Mouse (Mus musculus) neural tube, embryonic 11.5 days (tissue): ENCODE measurements around the gene Sox1. TPM values are rescaled to one million over a fixed set of nuclear protein-coding genes. Genes with fewer than 3 reads are reported as not detected.

ENCODE experiments used
- ATAC-seq: fragments of 200-750 bp; cut with Nextera tagmentation; 2 replicates; pipeline ENCODE4 v1.8.0; 2017; ENCODE audit warnings: moderate number of reproducible peaks, mild to moderate bottlenecking, moderate TSS enrichment, moderate library complexity; ENCODE audit not compliant: insufficient read depth, low FRiP score, low TSS enrichment
- DNase-seq: peaks from one replicate; pipeline ENCODE4 v3.0.0-alpha.2; 2015; ENCODE audit warnings: low spot score
- H3K27ac ChIP-seq: fragments of 300-500 bp; sonication (generic); 2 replicates; pipeline ENCODE4 v1.5.1; 2014; ENCODE audit warnings: low read depth, mild to moderate bottlenecking, low read length
- H3K27me3 ChIP-seq: fragments of 300-500 bp; sonication (generic); 2 replicates; pipeline ENCODE4 v1.6.1; 2014; ENCODE audit warnings: mild to moderate bottlenecking, low read length, mixed read lengths; ENCODE audit not compliant: control insufficient read depth, insufficient read depth
- H3K36me3 ChIP-seq: fragments of 300-500 bp; sonication (generic); 2 replicates; pipeline ENCODE4 v1.6.1; 2014; ENCODE audit warnings: mild to moderate bottlenecking, low read length, moderate library complexity, mixed read lengths; ENCODE audit not compliant: control insufficient read depth, insufficient read depth
- H3K4me1 ChIP-seq: fragments of 300-500 bp; sonication (generic); 2 replicates; pipeline ENCODE4 v1.6.1; 2014; ENCODE audit warnings: low read length, mixed read lengths; ENCODE audit not compliant: control insufficient read depth, insufficient read depth
- H3K4me2 ChIP-seq: fragments of 300-500 bp; sonication (generic); 2 replicates; pipeline ENCODE4 v1.6.1; 2014; ENCODE audit warnings: low read depth, mild to moderate bottlenecking, moderate library complexity
- H3K4me3 ChIP-seq: fragments of 300-500 bp; sonication (generic); 2 replicates; pipeline ENCODE4 v1.5.1; 2014; ENCODE audit warnings: low read depth, low read length
- H3K9ac ChIP-seq: fragments of 300-500 bp; sonication (generic); 2 replicates; pipeline ENCODE4 v1.6.1; 2014; ENCODE audit warnings: mild to moderate bottlenecking, low read length
- H3K9me3 ChIP-seq: fragments of 300-500 bp; sonication (generic); 2 replicates; pipeline ENCODE4 v1.6.1; 2016; ENCODE audit warnings: low read length; ENCODE audit not compliant: control insufficient read depth
- WGBS: fragments of 180-500 bp; shearing (Covaris S2); extraction: QIAGEN DNeasy Blood & Tissue Kit; methylation state at CpG from one replicate; pipeline ENCODE4 v1.1.7; 2014; 5-methylcytosine and 5-hydroxymethylcytosine counted together
- polyA plus RNA-seq: library from polyadenylated mRNA; unstranded; fragments of >200 nt; fragmentation: Nextera tagmentation; extraction: Ambion mirVana; gene quantifications from 2 replicates; pipeline ENCODE4 v1.2.1, GENCODE M21; 2014

Gene Sox1
- polyA plus RNA-seq: 1.9 and 2.2 TPM in 2 replicates

DNA sequence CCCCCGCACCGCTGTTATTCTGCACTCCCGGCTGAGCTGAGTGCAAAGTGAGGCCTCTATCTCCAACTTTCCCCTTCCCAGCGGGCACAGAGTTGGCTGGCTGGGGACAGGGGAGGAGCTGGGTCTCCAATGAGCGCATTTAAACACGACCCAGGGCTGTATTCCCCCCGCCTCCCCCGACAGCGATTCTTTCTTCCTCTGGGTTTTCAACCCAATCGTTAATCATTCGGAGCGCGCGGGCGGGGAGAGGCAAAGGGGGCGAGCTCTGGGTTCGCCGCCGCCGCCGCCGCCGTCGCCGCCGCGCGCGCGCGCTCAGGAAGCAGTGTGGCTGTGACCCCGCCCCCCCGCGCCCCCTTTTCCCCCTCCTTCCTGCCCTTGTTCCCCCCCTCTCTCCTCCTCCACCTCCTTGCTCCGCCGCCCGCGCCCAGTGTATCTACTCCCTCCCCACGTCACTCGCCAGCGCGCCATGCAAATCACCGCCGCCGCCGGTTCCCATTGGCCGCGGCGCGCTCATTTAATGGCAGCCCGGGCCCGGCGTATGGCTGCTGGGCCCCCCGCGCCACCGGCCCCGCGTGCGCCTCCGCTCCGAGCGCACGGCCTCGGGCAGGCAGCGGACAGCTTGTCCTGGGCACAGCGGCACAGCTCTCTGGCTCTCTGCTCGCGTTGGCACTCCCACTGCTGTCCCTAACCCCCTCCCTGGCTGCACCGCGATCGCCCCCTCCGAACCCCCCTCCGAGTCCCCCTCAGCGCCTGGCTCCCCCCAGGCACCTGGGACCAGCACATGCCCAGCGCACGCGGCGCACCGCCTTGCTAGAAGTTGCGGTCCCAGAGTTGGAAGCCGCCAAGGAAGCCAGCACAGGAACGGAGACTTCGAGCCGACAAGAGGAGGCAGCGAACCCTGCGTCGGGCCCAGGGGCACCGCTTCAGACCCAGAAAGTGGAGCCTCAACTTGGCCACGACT, at the start of gene Sox1:
Gene Sox1, plus strand, starts transcription at position 225 of the 961 bp plus-strand sequence.
- peaks cover 12% of the 10 kb centered on the region for H3K4me1 ChIP-seq
- H3K36me3 ChIP-seq: no peaks in the 10 kb centered on the region
- H3K4me2 ChIP-seq: peak within 1 kb of the TSS; percentile 67
- peaks cover 84% of the 10 kb centered on the region for H3K27me3 ChIP-seq
- DNase-seq (peak; percentile 93), ATAC-seq (peak; percentile 84)
- peak within 1 kb of the TSS; percentile 84 for H3K9ac ChIP-seq
- no peaks in the 10 kb centered on the region for H3K9me3 ChIP-seq
- WGBS: under 1% methylated on average over 74 of the region's 89 CpGs
- peak within 1 kb of the TSS; percentile 67 for H3K4me3 ChIP-seq
- H3K27ac ChIP-seq: peak within 1 kb of the TSS; percentile 83

DNA sequence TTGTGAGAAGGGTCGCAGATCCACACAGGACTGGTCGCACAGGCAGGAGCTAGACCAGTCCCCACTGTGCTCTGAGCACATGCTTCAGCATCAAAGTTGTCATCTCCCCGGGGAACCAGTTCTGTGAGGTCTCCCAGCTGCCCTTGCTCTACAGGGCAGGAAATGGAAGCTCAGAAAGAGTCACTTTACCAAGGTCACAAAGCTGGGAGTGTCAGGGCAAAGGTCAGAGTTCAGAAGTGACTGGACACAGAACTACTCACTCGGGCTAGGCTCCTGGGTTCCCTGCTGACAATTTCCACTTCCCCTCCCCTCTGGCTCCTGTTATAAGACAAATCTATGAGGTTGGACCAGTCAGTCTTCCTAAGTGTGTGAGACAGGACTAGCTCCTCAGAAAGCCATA, 49.2 kb upstream of the Sox1 start:
- no peak for ATAC-seq
- Histone ChIP-seq H3K4me1 (no peaks in the 10 kb centered on the region), H3K9ac (no peak overlapping the region), H3K4me3 (no peak overlapping the region), H3K36me3 (no peaks in the 10 kb centered on the region), H3K4me2 (no peak overlapping the region), H3K27ac (no peak overlapping the region), H3K27me3 (no peaks in the 10 kb centered on the region), H3K9me3 (no peaks in the 10 kb centered on the region)
- WGBS: 64% methylated on average over 4 of the region's 4 CpGs
- DNase-seq: no peak

DNA sequence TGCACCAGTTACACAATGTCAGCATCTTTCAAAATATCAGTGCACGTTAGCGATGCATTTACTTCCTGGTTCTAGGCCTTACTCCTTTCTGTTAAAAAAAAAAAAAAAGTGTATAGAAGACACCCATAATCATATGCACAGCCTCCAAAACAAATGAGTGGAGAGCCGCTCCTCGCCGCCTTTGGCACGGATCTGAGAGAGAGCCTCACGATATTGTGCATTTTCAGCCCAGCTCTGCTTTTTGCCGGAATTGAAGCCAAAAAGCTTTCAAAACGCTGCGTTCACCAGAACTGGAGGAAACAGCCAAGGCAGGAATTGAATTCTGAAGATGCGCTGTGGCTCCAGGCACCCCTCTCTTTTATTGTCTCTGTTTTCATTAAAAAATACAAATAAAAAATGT, 48.2 kb upstream of the Sox1 start:
- Histone ChIP-seq H3K4me3 (no peak overlapping the region), H3K4me2 (no peak overlapping the region), H3K36me3 (no peaks in the 10 kb centered on the region), H3K9me3 (no peaks in the 10 kb centered on the region), H3K27ac (no peak overlapping the region), H3K27me3 (no peaks in the 10 kb centered on the region), H3K9ac (no peak overlapping the region), H3K4me1 (no peaks in the 10 kb centered on the region)
- 92% methylated on average over 11 of the region's 11 CpGs for WGBS
- ATAC-seq (no peak), DNase-seq (no peak)

DNA sequence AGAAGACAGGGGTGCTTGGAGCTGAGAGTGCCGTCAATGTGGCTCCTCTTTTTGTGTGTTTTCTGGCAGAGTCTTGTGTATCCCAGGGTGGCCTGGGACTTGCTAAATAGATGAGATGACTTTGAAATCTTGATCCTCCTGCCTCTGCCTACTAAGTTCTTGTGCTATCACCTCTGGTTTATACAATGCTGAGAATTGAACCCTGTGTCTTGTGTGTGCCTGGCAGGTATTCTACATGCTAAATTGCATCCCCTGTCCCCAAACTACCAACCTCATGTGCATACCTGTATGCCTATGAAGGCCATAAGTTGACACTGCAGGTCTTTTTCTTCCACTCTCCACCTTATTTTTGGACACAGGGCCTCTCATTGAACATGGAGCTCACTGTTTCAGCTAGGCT, 46.8 kb upstream of the Sox1 start:
- Histone ChIP-seq H3K27me3 (no peaks in the 10 kb centered on the region), H3K27ac (no peak overlapping the region), H3K4me1 (no peaks in the 10 kb centered on the region), H3K9ac (no peak overlapping the region), H3K4me2 (no peak overlapping the region), H3K36me3 (no peaks in the 10 kb centered on the region), H3K4me3 (no peak overlapping the region), H3K9me3 (no peaks in the 10 kb centered on the region)
- no peak for DNase-seq
- WGBS: 58% methylated on average over 1 of the region's 1 CpGs
- ATAC-seq: no peak

DNA sequence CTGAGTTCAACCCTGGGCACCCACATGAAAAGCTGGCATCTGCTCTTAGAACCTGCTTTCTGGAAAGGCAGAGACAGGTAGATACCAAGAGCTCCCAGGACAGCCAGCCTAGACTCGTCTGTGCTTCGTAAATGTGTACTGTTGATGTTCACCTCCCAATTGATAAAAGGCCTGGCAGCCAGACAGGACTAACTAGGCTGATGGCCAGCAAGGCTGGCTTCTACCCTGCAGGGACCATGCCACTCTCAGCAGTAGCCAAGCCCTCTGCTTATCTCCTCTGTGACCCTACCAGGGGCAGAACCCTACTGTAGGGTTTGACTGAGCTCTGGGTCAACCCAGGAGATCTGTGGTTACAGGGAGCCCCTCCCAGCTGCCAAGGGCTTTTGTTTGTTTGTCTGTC, 45.5 kb upstream of the Sox1 start:
- Histone ChIP-seq H3K4me3 (no peak overlapping the region), H3K36me3 (no peaks in the 10 kb centered on the region), H3K27me3 (no peaks in the 10 kb centered on the region), H3K9ac (no peak overlapping the region), H3K27ac (no peak overlapping the region), H3K9me3 (no peaks in the 10 kb centered on the region), H3K4me1 (no peaks in the 10 kb centered on the region), H3K4me2 (no peak overlapping the region)
- no peak for ATAC-seq
- 78% methylated on average over 2 of the region's 2 CpGs for WGBS
- no peak for DNase-seq

DNA sequence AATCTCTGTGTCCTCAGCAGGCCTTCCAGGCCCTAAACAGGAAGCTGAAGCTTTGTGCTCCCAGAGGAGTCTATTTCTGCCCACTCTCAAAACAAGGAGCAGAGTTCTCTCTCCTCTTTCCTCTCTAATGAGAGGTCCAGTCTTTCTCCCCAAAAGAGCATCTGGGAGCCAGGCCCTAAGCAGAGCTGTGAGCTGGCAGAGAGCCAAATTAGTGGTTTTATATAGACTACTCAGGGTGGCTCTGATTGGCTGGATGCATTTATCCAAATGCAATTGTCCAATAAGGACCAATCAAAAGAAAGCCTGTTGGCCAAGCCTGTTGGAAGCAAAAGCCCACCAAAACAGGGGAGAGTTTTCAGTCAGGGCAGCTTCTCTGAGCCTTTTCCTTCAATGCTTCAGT, 44.0 kb upstream of the Sox1 start:
- H3K4me2 ChIP-seq: no peak overlapping the region
- no peak for DNase-seq

DNA sequence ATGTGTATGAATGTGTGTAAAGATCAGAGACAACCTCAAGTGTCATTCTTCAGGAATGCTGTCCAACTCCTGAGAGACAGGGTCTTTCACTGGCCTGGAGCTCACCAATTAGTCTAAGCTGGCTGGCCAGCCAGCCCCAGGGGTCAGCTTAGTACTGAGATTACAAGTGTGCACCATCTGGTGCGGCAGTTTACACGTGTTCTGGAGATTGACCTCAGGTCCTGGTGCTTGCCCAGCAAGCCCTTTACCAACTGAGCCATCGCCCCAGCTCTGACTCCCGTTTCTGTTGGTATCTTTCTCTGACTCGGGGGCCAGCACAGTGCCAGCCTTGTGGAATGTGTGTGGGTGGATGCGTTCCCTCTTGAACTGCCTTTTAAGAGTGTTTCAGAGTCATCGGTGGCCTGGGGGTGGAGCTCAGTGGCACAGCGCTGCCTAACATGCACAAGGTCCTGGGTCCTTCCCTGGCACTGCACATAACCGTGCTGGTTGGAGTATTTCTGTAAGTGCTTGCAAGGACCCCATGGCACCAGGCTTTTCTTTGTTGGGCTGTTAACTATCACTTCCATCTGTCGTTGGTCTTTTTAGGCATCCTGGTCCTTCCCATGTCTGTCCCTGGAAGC, 40.6 kb upstream of the Sox1 start:
- ATAC-seq: no peak
- no peak overlapping the region for H3K4me3 ChIP-seq

More for the DNA sequence above, 44.0 kb upstream of the Sox1 start:
- ATAC-seq: no peak
- Histone ChIP-seq H3K4me3 (no peak overlapping the region), H3K36me3 (no peaks in the 10 kb centered on the region), H3K27me3 (no peaks in the 10 kb centered on the region), H3K4me1 (no peaks in the 10 kb centered on the region), H3K27ac (no peak overlapping the region), H3K9ac (no peak overlapping the region), H3K9me3 (no peaks in the 10 kb centered on the region)

DNA sequence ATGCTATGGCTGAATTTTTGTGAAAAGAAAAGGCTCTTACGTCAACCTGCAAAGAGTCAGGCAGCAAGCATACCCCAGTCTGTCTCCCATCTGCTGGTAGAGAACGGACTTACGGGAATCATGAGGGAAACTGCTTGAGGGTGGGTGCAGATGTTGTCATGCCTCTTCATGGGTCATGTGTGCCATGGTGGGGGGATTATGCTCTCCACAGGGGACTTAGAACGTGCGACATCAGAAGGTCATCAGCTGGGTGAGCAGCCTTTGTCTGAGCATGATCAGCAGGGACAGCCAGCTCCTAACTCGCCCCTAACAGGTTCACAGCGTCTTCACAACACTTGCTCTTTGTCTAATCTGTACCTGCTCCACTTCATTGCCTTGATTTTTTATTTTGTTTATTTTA, 26.9 kb upstream of the Sox1 start:
- Histone ChIP-seq H3K27ac (no peak overlapping the region), H3K4me1 (no peaks in the 10 kb centered on the region), H3K9ac (no peak overlapping the region), H3K4me2 (no peak overlapping the region), H3K27me3 (no peaks in the 10 kb centered on the region), H3K36me3 (no peaks in the 10 kb centered on the region), H3K9me3 (no peaks in the 10 kb centered on the region), H3K4me3 (no peak overlapping the region)
- 53% methylated on average over 7 of the region's 7 CpGs for WGBS
- ATAC-seq (no peak), DNase-seq (no peak)

More for the DNA sequence above, 40.6 kb upstream of the Sox1 start:
- Histone ChIP-seq H3K9me3 (no peaks in the 10 kb centered on the region), H3K27ac (no peak overlapping the region), H3K9ac (no peak overlapping the region), H3K4me2 (no peak overlapping the region), H3K4me1 (no peaks in the 10 kb centered on the region), H3K36me3 (no peaks in the 10 kb centered on the region), H3K27me3 (no peaks in the 10 kb centered on the region; the same call in 1 of the 2 replicates)
- no peak for DNase-seq
- 65% methylated on average over 10 of the region's 10 CpGs for WGBS

DNA sequence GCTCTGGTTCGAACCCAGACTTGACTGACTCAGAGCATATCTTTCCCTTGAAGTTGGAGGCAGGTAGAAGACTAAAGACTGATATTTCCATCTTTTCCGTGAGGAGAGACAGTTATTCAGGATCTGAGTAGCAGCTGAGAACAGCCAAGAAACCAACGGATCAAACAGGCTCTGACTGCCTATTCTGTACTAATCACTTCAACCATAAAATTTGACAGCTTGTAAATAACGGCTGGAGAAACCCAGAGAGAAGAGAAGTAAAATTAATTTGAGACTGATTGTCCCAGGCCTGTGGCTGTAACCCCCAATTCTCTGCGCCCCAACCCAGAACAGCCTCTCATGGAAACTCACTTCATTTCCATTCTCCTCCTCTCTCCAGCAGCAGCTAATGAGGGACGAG, 26.2 kb upstream of the Sox1 start:
- Histone ChIP-seq H3K4me3 (no peak overlapping the region), H3K36me3 (no peaks in the 10 kb centered on the region), H3K27me3 (no peaks in the 10 kb centered on the region), H3K9me3 (no peaks in the 10 kb centered on the region), H3K4me2 (no peak overlapping the region), H3K9ac (no peak overlapping the region), H3K4me1 (no peaks in the 10 kb centered on the region), H3K27ac (no peak overlapping the region)
- no peak for DNase-seq
- WGBS: 67% methylated on average over 6 of the region's 6 CpGs
- no peak for ATAC-seq
